Mouse (Mus musculus): ENCODE results near the gene Qk. TPM values are rescaled to one million over a fixed set of nuclear protein-coding genes. Genes with fewer than 3 reads are reported as not detected.
A peak's percentile ranks its signal among the peaks of the same experiment; 100 is the strongest.

The Qk gene
- 30.4 and 33.1 TPM in 2 replicates for total RNA-seq (2014; rRNA removed)
- 52.4 and 58.7 TPM in 2 replicates for polyA plus RNA-seq (2012; rRNA removed)

- Histone ChIP-seq H3K9ac (ENCODE audit: low read depth, low read length) (peak within 1 kb of the TSS; percentile 98), H3K79me2 (ENCODE audit: control insufficient read depth, insufficient read depth, low read length) (peaks cover 8% of the 10 kb centered on the region; the same call in 1 of the 2 replicates), H3K4me1 (ENCODE audit: control insufficient read depth, insufficient read depth, low read length) (peaks cover 7% of the 10 kb centered on the region; the same call in 1 of the 2 replicates), H3K4me3 (ENCODE audit: insufficient read depth, low read depth, low read length) (peak within 1 kb of the TSS; percentile 100), H3K27ac (replicated peaks; ENCODE audit: insufficient read depth, low read depth, low read length) (peak within 1 kb of the TSS; percentile 100), H3K27me3 (ENCODE audit: control insufficient read depth, insufficient read depth, low read length) (no peaks in the 10 kb centered on the region), H3K36me3 (ENCODE audit: control insufficient read depth, insufficient read depth, low read length) (no peaks in the 10 kb centered on the region)
- peak; percentile 65 for DNase-seq (ENCODE audit: extremely low read depth, low read depth, low spot score)
- TF ChIP-seq CTCF (IDR thresholded peaks at IDR 0.05; ENCODE audit: low read depth, low read length) (no peak), POLR2A (IDR thresholded peaks at IDR 0.05; ENCODE audit: extremely low read depth, insufficient read depth, low read length) (peak; percentile 43; the same call in 1 of the 2 replicates)
- under 1% methylated on average over 86 of the region's 86 CpGs for WGBS
Observed at GRCm38 (mm10) chr17:10319685-10320455, at the start of gene Qk. Gene Qk, minus strand, starts transcription at chr17:10319854.

GRCm38 (mm10) chr17:10367044-10367443, 47.4 kb upstream of the Qk start:
- no peak for DNase-seq (ENCODE audit: extremely low read depth, low read depth, low spot score)
- Histone ChIP-seq H3K4me3 (ENCODE audit: insufficient read depth, low read depth, low read length) (no peak overlapping the region), H3K4me1 (ENCODE audit: control insufficient read depth, insufficient read depth, low read length) (peaks cover 5% of the 10 kb centered on the region; the same call in 1 of the 2 replicates), H3K9ac (ENCODE audit: low read depth, low read length) (no peak overlapping the region), H3K27ac (replicated peaks; ENCODE audit: insufficient read depth, low read depth, low read length) (no peak overlapping the region), H3K36me3 (ENCODE audit: control insufficient read depth, insufficient read depth, low read length) (no peaks in the 10 kb centered on the region), H3K27me3 (ENCODE audit: control insufficient read depth, insufficient read depth, low read length) (no peaks in the 10 kb centered on the region), H3K79me2 (ENCODE audit: control insufficient read depth, insufficient read depth, low read length) (no peaks in the 10 kb centered on the region)
- TF ChIP-seq CTCF (IDR thresholded peaks at IDR 0.05; ENCODE audit: low read depth, low read length) (no peak), POLR2A (IDR thresholded peaks at IDR 0.05; ENCODE audit: extremely low read depth, insufficient read depth, low read length) (no peak)
- WGBS, result 66% methylated on average over 5 of the region's 5 CpGs

GRCm38 (mm10) chr17:10366577-10366976, 46.9 kb upstream of the Qk start:
- Histone ChIP-seq H3K27ac (replicated peaks; ENCODE audit: insufficient read depth, low read depth, low read length) (no peak overlapping the region; the same call in 1 of the 2 replicates), H3K4me1 (ENCODE audit: control insufficient read depth, insufficient read depth, low read length) (peaks cover 5% of the 10 kb centered on the region; the same call in 1 of the 2 replicates), H3K27me3 (ENCODE audit: control insufficient read depth, insufficient read depth, low read length) (no peaks in the 10 kb centered on the region), H3K9ac (ENCODE audit: low read depth, low read length) (no peak overlapping the region), H3K79me2 (ENCODE audit: control insufficient read depth, insufficient read depth, low read length) (no peaks in the 10 kb centered on the region), H3K36me3 (ENCODE audit: control insufficient read depth, insufficient read depth, low read length) (no peaks in the 10 kb centered on the region), H3K4me3 (ENCODE audit: insufficient read depth, low read depth, low read length) (no peak overlapping the region)
- DNase-seq (ENCODE audit: extremely low read depth, low read depth, low spot score), result no peak
- 75% methylated on average over 4 of the region's 4 CpGs for WGBS
- TF ChIP-seq POLR2A (IDR thresholded peaks at IDR 0.05; ENCODE audit: extremely low read depth, insufficient read depth, low read length) (no peak), CTCF (IDR thresholded peaks at IDR 0.05; ENCODE audit: low read depth, low read length) (no peak)

- WGBS, result 80% methylated on average over 13 of the region's 13 CpGs
- no peaks in the 10 kb centered on the region for H3K79me2 ChIP-seq (ENCODE audit: control insufficient read depth, insufficient read depth, low read length)
Observed at GRCm38 (mm10) chr17:10365501-10366482, 46.1 kb upstream of the Qk start.

GRCm38 (mm10) chr17:10363151-10363550, 43.5 kb upstream of the Qk start:
- Histone ChIP-seq H3K36me3 (ENCODE audit: control insufficient read depth, insufficient read depth, low read length) (no peaks in the 10 kb centered on the region), H3K9ac (ENCODE audit: low read depth, low read length) (no peak overlapping the region), H3K27ac (replicated peaks; ENCODE audit: insufficient read depth, low read depth, low read length) (no peak overlapping the region), H3K4me3 (ENCODE audit: insufficient read depth, low read depth, low read length) (no peak overlapping the region), H3K79me2 (ENCODE audit: control insufficient read depth, insufficient read depth, low read length) (no peaks in the 10 kb centered on the region), H3K4me1 (ENCODE audit: control insufficient read depth, insufficient read depth, low read length) (peaks cover 4% of the 10 kb centered on the region), H3K27me3 (ENCODE audit: control insufficient read depth, insufficient read depth, low read length) (no peaks in the 10 kb centered on the region)
- 89% methylated on average over 3 of the region's 3 CpGs for WGBS
- TF ChIP-seq CTCF (IDR thresholded peaks at IDR 0.05; ENCODE audit: low read depth, low read length), result no peak
- no peak for TF ChIP-seq POLR2A (IDR thresholded peaks at IDR 0.05; ENCODE audit: extremely low read depth, insufficient read depth, low read length)
- DNase-seq (ENCODE audit: extremely low read depth, low read depth, low spot score), result no peak

More at GRCm38 (mm10) chr17:10365501-10366482, 46.1 kb upstream of the Qk start:
- Histone ChIP-seq H3K9ac (ENCODE audit: low read depth, low read length) (no peak overlapping the region), H3K4me3 (ENCODE audit: insufficient read depth, low read depth, low read length) (no peak overlapping the region), H3K27me3 (ENCODE audit: control insufficient read depth, insufficient read depth, low read length) (no peaks in the 10 kb centered on the region), H3K27ac (replicated peaks; ENCODE audit: insufficient read depth, low read depth, low read length) (no peak overlapping the region), H3K4me1 (ENCODE audit: control insufficient read depth, insufficient read depth, low read length) (peaks cover 2% of the 10 kb centered on the region; the same call in 1 of the 2 replicates), H3K36me3 (ENCODE audit: control insufficient read depth, insufficient read depth, low read length) (no peaks in the 10 kb centered on the region)
- TF ChIP-seq POLR2A (IDR thresholded peaks at IDR 0.05; ENCODE audit: extremely low read depth, insufficient read depth, low read length) (no peak), CTCF (IDR thresholded peaks at IDR 0.05; ENCODE audit: low read depth, low read length) (no peak)
- no peak for DNase-seq (ENCODE audit: extremely low read depth, low read depth, low spot score)

Data from liver, adult 2 months (tissue).